Mouse (Mus musculus) heart, embryonic 16.5 days (tissue): ENCODE data around the gene Gas1. TPM values are rescaled to one million over a fixed set of nuclear protein-coding genes. Genes with fewer than 3 reads are reported as not detected.
A peak's percentile ranks its signal among the peaks of the same experiment; 100 is the strongest.

Experiments used
- ATAC-seq: fragments of 200-750 bp; cut with Nextera tagmentation; replicated peaks from 2 replicates; pipeline ENCODE4 v1.8.0; 2017; ENCODE audit warnings: moderate number of reproducible peaks; ENCODE audit not compliant: insufficient read depth, low FRiP score; ENCODE audit errors: extremely low read depth
- H3K27ac ChIP-seq: fragments of 300-500 bp; sonication (generic); 2 replicates; pipeline ENCODE4 v1.5.1; 2014; ENCODE audit warnings: mild to moderate bottlenecking, low read length, control low read depth, moderate library complexity
- H3K27me3 ChIP-seq: fragments of 300-500 bp; sonication (generic); 2 replicates; pipeline ENCODE4 v1.6.1; 2014; ENCODE audit warnings: low read length, mixed read lengths; ENCODE audit not compliant: control insufficient read depth, insufficient read depth
- H3K36me3 ChIP-seq: fragments of 300-500 bp; sonication (generic); 2 replicates; pipeline ENCODE4 v1.6.1; 2014; ENCODE audit not compliant: control insufficient read depth, insufficient read depth
- H3K4me1 ChIP-seq: fragments of 300-500 bp; sonication (generic); 2 replicates; pipeline ENCODE4 v1.6.1; 2014; ENCODE audit warnings: low read length, mixed read lengths; ENCODE audit not compliant: control insufficient read depth, insufficient read depth
- H3K4me2 ChIP-seq: fragments of 300-500 bp; sonication (generic); 2 replicates; pipeline ENCODE4 v1.6.1; 2014; ENCODE audit warnings: low read depth, mild to moderate bottlenecking, control low read depth, low read length
- H3K4me3 ChIP-seq: fragments of 300-500 bp; sonication (generic); 2 replicates; pipeline ENCODE4 v1.5.1; 2014; ENCODE audit warnings: mild to moderate bottlenecking, control low read depth, low read length
- H3K9ac ChIP-seq: fragments of 300-500 bp; sonication (generic); 2 replicates; pipeline ENCODE4 v1.6.1; 2014; ENCODE audit warnings: low read length, control low read depth
- H3K9me3 ChIP-seq: fragments of 300-500 bp; sonication (generic); replicated peaks from 2 replicates; pipeline ENCODE4 v1.6.1; 2016; ENCODE audit warnings: low read length; ENCODE audit not compliant: control insufficient read depth
- WGBS: fragments of 180-500 bp; shearing (Covaris S2); extraction: QIAGEN DNeasy Blood & Tissue Kit; methylation state at CpG from one replicate; pipeline ENCODE4 v1.1.7; 2014; 5-methylcytosine and 5-hydroxymethylcytosine counted together
- polyA plus RNA-seq: library from polyadenylated mRNA; unstranded; fragments of >200 nt; fragmentation: Nextera tagmentation; extraction: Ambion mirVana; gene quantifications from 2 replicates; pipeline ENCODE4 v1.2.1, GENCODE M21; 2015

The Gas1 gene
- polyA plus RNA-seq, 1 experiment from 2014 or later, result 26.2 TPM

DNA sequence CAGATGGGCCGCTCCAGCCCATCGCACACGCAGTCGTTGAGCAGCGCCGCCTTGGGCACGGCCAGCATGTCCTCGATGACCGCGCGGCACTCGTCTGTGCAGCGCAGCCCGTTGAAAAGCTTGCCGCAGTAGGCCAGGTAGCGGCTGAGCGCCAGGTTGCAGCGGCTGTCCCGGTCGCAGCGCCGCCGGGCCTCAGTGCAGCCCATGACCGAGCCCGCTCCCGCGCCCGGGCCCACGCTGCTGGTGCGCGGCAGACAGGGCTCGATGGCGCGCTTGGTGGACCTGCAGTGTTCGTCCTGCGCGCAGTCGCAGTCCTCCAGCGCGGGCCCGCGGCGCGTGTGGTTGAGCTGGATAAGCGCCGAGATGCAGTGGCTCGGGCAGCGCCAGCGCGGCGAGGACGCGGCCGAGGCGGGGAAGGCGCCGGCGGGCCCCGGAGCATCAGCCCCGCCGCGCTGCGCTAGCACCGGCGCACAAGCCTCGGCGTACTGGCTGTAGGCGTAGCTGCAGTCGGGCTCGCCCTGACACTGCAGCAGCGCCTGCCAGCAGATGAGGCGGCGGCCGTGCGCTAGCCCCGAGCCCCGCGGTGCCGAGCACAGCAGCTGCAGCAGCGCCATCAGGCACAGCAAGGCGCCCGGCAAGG, 909 bp downstream of the Gas1 start:
- peak overlapping the region; percentile 96 for H3K9ac ChIP-seq
- H3K4me1 ChIP-seq, result peaks cover 12% of the 10 kb centered on the region
- no peaks in the 10 kb centered on the region for H3K27me3 ChIP-seq
- under 1% methylated on average over 82 of the region's 82 CpGs for WGBS
- peak; percentile 19 for ATAC-seq
- H3K9me3 ChIP-seq, result no peaks in the 10 kb centered on the region
- peak overlapping the region; percentile 63 for H3K4me3 ChIP-seq
- peak overlapping the region; percentile 80 for H3K4me2 ChIP-seq
- peak overlapping the region; percentile 98 for H3K27ac ChIP-seq
- H3K36me3 ChIP-seq, result no peaks in the 10 kb centered on the region

DNA sequence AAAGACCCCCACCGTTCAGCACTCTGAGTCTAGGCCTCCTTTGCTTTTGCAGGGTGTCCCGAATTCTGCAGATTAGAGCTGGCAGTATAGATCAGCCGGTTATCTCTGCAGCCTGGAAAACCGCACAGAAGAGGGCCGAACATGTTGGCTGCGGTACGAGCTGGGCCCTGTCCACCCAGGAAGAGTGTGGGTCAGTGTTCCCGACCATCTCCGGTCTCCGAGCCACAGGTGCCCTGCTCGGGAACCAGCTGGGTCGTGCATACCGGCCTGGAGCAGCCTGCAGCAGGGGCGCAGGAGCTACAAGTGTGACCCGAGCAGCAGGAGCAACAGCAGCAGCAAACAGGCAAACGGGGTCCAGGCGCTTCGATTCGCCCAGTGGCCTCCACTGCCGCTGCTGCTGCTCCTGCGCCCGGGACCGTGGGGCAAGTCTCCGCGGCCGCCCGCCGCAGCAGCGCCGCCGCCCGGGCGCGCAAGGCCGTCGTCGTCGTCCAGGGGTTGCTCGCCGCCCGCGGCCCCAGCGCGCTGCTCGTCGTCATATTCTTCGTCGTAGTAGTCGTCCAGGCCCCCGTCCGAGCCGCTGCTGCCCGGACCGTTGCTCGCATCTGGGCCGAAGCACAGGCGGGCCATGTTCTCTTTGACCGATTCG, 1.6 kb downstream of the Gas1 start:
- no peak for ATAC-seq
- peak overlapping the region; percentile 63 for H3K4me3 ChIP-seq
- H3K4me1 ChIP-seq, result peaks cover 12% of the 10 kb centered on the region
- no peaks in the 10 kb centered on the region for H3K27me3 ChIP-seq
- peak overlapping the region; percentile 98 for H3K27ac ChIP-seq
- H3K4me2 ChIP-seq, result peak overlapping the region; percentile 80
- H3K9ac ChIP-seq, result peak overlapping the region; percentile 96
- under 1% methylated on average over 59 of the region's 59 CpGs for WGBS
- no peaks in the 10 kb centered on the region for H3K9me3 ChIP-seq
- no peaks in the 10 kb centered on the region for H3K36me3 ChIP-seq

DNA sequence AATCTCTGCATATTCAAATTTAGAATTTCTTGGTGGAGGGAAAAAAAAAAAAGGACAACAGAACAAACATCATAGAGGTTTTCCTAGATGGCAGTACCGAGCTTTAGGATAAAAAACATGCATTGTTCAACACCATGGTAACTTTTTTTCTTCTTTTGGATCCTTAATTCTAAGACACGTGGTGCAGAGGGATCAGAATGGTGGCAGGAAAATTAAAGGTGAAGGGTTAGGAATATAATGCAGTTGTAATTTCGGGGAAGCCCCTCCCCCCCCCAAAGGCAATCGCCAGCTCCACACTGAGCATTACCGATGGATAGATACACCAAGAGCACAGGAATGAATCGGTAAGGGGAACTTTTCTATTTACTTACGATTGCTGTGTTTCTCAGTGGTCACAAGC, 2.2 kb downstream of the Gas1 start:
- WGBS, result under 1% methylated on average over 7 of the region's 7 CpGs
- Histone ChIP-seq H3K4me3 (peak overlapping the region; percentile 63), H3K9me3 (no peaks in the 10 kb centered on the region), H3K9ac (peak overlapping the region; percentile 96), H3K4me2 (peak overlapping the region; percentile 80), H3K27me3 (no peaks in the 10 kb centered on the region), H3K36me3 (no peaks in the 10 kb centered on the region), H3K27ac (peak overlapping the region; percentile 98), H3K4me1 (peaks cover 12% of the 10 kb centered on the region)
- no peak for ATAC-seq

DNA sequence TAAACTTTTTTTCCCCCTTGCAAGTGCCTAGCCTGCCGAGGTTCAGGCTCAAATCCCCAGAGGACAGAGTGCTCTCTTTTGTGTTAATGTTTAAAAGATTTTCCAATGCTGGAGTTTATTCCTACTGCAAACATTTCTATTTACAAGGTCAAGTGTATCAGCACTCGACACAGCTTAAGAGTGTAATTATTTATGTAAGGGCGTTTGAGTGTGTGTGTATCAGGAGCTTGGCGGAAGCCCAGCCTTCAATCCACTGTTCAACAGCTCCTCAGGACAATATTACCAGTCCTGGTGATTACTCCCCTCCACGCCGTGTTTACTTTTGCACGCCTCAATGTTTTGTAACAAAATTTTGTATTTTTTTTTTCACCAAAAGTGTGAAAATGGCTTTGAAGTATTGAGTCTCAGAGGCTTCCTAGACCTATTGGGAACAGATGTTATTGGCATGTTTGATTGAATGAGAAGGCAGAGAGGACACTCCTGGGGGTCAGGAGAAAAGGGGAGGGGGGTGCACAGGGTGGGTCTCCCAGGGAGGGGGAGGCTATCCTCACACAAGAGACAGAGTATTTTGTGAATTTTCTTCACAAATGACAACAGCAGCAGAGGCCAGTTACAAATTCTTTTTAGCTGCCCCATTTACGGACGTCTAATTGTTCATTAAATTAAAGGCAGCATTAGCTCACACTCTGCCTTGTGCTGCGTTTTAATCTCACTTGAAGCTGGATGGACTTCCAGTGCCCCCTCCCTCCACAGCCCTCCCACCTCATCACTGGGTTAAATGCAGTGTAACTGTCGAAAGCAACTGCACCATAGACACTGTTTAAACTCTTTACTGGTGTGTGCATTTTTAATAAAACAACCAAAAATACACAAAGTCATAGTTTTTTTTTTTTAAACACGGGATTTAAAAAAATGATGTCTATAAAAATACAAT, 3.3 kb downstream of the Gas1 start:
- H3K36me3 ChIP-seq, result no peaks in the 10 kb centered on the region
- peak overlapping the region; percentile 18 for H3K4me3 ChIP-seq
- H3K4me1 ChIP-seq, result peaks cover 12% of the 10 kb centered on the region
- H3K9me3 ChIP-seq, result no peaks in the 10 kb centered on the region
- ATAC-seq, result no peak
- peak overlapping the region; percentile 36; the same call in 1 of the 2 replicates for H3K9ac ChIP-seq
- H3K27me3 ChIP-seq, result no peaks in the 10 kb centered on the region
- WGBS, result 20% methylated on average over 12 of the region's 12 CpGs
- peak overlapping the region; percentile 80 for H3K4me2 ChIP-seq
- 0 out of 2 replicates have a peak overlapping the region, but pooled peaks have one; percentile 1 for H3K27ac ChIP-seq

DNA sequence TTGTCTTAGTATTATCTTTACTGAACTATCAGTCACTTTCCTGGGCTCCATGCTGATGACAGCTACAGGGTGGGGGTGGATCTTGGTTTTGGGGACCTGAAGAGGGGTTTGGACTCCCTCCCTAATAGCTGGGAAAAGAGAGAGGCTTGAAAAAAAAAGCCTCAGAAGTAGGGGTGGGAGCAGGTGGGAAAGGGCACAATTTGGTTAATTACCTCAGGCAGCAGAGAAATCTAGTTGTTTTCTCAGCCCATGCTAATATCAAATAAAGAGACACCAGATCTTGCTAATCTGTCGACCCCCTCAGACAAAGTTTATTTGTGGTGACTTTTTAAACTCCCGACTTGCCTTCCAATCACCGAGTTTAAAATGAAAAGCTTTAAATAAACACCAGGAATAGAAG, 4.0 kb downstream of the Gas1 start:
- H3K27ac ChIP-seq, result no peak overlapping the region
- no peaks in the 10 kb centered on the region for H3K9me3 ChIP-seq
- ATAC-seq, result no peak
- H3K36me3 ChIP-seq, result no peaks in the 10 kb centered on the region
- peaks cover 12% of the 10 kb centered on the region for H3K4me1 ChIP-seq
- 9% methylated on average over 3 of the region's 3 CpGs for WGBS
- peak overlapping the region; percentile 80 for H3K4me2 ChIP-seq
- no peak overlapping the region for H3K9ac ChIP-seq
- no peaks in the 10 kb centered on the region for H3K27me3 ChIP-seq
- H3K4me3 ChIP-seq, result no peak overlapping the region

DNA sequence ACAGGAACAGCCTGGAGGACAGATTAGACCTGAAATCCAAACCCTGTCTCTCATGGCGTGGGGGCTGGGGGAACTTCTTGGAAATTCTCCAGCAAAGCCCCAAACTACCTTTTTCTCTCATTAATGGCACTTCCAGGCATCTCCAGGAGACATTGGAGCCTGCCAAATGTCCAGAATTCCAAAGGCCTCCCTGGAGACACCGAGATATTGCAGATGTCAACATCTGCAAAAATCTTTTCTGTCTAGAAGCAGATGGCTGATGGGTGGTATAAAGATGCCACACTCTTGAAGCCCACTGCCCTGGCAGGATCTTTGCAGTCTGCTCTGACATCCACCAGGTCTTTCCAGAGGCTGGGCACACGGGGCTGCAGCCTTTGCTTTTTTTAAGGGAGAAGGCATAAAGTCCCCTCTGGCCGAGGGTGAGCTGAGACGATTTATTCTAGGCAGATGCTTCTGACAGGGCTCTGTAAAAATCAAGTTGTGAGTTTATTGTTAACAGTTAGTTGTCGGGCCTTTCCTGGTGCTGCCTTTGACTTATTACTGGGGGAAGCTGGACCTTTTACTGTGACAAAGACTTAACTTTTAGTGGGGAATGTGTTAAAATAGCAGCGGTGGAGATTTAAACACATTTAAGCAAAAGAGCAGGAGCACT, 4.7 kb downstream of the Gas1 start:
- WGBS, result 40% methylated on average over 7 of the region's 7 CpGs
- peaks cover 12% of the 10 kb centered on the region for H3K4me1 ChIP-seq
- no peaks in the 10 kb centered on the region for H3K36me3 ChIP-seq
- H3K9ac ChIP-seq, result no peak overlapping the region
- no peak for ATAC-seq
- no peaks in the 10 kb centered on the region for H3K27me3 ChIP-seq
- no peaks in the 10 kb centered on the region for H3K9me3 ChIP-seq
- no peak overlapping the region for H3K4me2 ChIP-seq
- no peak overlapping the region for H3K27ac ChIP-seq
- no peak overlapping the region for H3K4me3 ChIP-seq

DNA sequence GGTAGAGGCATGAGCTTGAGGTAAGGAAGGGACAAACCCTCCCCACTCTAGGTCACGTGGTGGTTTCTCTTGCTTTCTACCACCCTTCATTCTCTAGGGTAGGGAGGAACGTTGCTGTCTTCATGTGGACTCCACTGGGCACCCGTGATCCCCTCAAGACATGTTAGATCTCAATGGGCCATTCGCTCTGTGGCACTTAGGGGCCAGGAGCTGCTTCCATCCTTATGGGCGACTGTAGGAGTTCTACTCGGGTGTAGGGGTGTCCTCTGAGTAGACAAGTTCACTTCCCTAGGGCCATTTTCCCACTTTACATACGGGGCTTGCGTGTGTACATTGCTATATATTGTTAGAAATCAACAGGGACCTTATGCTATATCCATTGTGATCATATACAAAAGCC, 5.4 kb downstream of the Gas1 start:
- no peaks in the 10 kb centered on the region for H3K27me3 ChIP-seq
- no peak overlapping the region for H3K27ac ChIP-seq
- no peak overlapping the region for H3K4me3 ChIP-seq
- no peak overlapping the region for H3K9ac ChIP-seq
- no peaks in the 10 kb centered on the region for H3K9me3 ChIP-seq
- no peak for ATAC-seq
- H3K36me3 ChIP-seq, result no peaks in the 10 kb centered on the region
- H3K4me2 ChIP-seq, result no peak overlapping the region
- WGBS, result 88% methylated on average over 8 of the region's 8 CpGs
- H3K4me1 ChIP-seq, result peaks cover 12% of the 10 kb centered on the region

DNA sequence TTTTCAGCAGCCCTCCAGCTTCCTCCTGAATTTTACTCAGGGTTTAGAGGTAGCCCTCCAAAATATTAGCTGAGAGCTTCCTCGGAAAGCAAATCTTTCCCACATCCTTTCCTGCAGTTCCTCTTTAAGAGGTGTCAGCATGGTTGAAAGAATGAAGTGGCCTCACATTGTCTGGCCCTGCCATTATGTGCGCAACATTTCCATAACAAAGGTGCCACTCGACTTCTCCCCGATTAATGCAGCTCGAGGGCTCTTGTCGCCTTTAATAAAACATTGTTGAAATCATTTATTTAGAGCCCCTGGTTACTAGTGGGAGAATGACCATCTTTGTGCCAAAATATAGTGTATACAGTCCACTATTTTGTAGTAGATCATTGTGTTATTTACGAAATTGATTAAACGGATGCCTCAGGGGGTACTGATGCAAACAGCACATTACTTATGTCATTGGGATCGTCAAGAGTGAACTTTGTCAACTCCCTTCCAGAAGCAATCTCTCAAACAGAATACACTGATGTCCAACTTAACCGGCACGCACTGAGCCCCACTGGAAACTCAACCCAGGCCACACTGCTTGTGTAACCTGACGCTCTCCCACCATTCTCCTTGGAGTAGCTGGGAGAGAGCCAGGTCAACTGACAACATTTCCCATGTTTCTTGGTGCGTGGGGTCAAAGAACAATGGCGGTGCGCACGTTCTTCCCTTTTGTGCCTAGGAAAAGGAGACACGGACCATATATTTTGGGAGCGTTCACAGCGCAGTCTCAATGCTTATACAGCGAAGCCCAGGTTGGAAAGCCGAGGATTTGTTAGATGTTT, 6.1 kb downstream of the Gas1 start:
- Histone ChIP-seq H3K27me3 (no peaks in the 10 kb centered on the region), H3K27ac (no peak overlapping the region), H3K4me1 (peaks cover 12% of the 10 kb centered on the region), H3K36me3 (no peaks in the 10 kb centered on the region), H3K9me3 (no peaks in the 10 kb centered on the region), H3K4me2 (no peak overlapping the region), H3K4me3 (no peak overlapping the region), H3K9ac (no peak overlapping the region)
- 74% methylated on average over 21 of the region's 21 CpGs for WGBS
- no peak for ATAC-seq
